Mouse (Mus musculus): Measurements from ENCODE around the gene Tmem106c. TPM values are rescaled to one million over a fixed set of nuclear protein-coding genes. Genes with fewer than 3 reads are reported as not detected.

The Tmem106c gene
- 37.8 and 38.7 TPM in 2 replicates for polyA plus RNA-seq (2015; fragmentation: Nextera tagmentation; extraction: Ambion mirVana)

- no peaks in the 10 kb centered on the region for H3K9me3 ChIP-seq
- peak within 1 kb of the TSS; percentile 73 for H3K27ac ChIP-seq
- H3K4me3 ChIP-seq: peak within 1 kb of the TSS; percentile 66
- H3K4me2 ChIP-seq: peak within 1 kb of the TSS; percentile 76
- 0 out of 2 replicates have a peak, but pooled peaks cover 3% of the 10 kb centered on the region for H3K36me3 ChIP-seq
- no peaks in the 10 kb centered on the region for H3K27me3 ChIP-seq
- peaks cover 5% of the 10 kb centered on the region for H3K4me1 ChIP-seq
- H3K9ac ChIP-seq: peak within 1 kb of the TSS; percentile 78
- under 1% methylated on average over 67 of the region's 67 CpGs for WGBS
- peak; percentile 94 for ATAC-seq (ENCODE audit: insufficient number of reproducible peaks, insufficient read depth, low FRiP score, low TSS enrichment, low read depth)
These were observed at the start of gene Tmem106c for GRCm38 (mm10) chr15:97963989-97964835. Tmem106c (plus strand) TSS chr15:97964200.

GRCm38 (mm10) chr15:97914331-97914747 is 49.7 kb upstream of the Tmem106c start:
- H3K9ac ChIP-seq: no peak overlapping the region
- no peak overlapping the region for H3K27ac ChIP-seq
- 16% methylated on average over 9 of the region's 9 CpGs for WGBS
- no peaks in the 10 kb centered on the region for H3K9me3 ChIP-seq
- peaks cover 7% of the 10 kb centered on the region for H3K27me3 ChIP-seq
- no peaks in the 10 kb centered on the region for H3K36me3 ChIP-seq
- H3K4me2 ChIP-seq: peak overlapping the region; percentile 35
- H3K4me3 ChIP-seq: no peak overlapping the region
- H3K4me1 ChIP-seq: peaks cover 7% of the 10 kb centered on the region
- no peak for ATAC-seq (ENCODE audit: insufficient number of reproducible peaks, insufficient read depth, low FRiP score, low TSS enrichment, low read depth)

GRCm38 (mm10) chr15:97917994-97918393 is 46.0 kb upstream of the Tmem106c start:
- H3K27me3 ChIP-seq: no peaks in the 10 kb centered on the region
- peaks cover 7% of the 10 kb centered on the region for H3K4me1 ChIP-seq
- no peak overlapping the region for H3K27ac ChIP-seq
- no peak overlapping the region for H3K9ac ChIP-seq
- H3K9me3 ChIP-seq: no peaks in the 10 kb centered on the region
- no peaks in the 10 kb centered on the region for H3K36me3 ChIP-seq
- no peak overlapping the region for H3K4me3 ChIP-seq
- H3K4me2 ChIP-seq: no peak overlapping the region
- WGBS: 77% methylated on average over 9 of the region's 9 CpGs
- no peak for ATAC-seq (ENCODE audit: insufficient number of reproducible peaks, insufficient read depth, low FRiP score, low TSS enrichment, low read depth)

- no peak overlapping the region for H3K4me3 ChIP-seq
- H3K27ac ChIP-seq: no peak overlapping the region
- no peaks in the 10 kb centered on the region for H3K36me3 ChIP-seq
- H3K4me1 ChIP-seq: peaks cover 4% of the 10 kb centered on the region
- H3K4me2 ChIP-seq: no peak overlapping the region
- no peaks in the 10 kb centered on the region for H3K9me3 ChIP-seq
- 87% methylated on average over 7 of the region's 7 CpGs for WGBS
- H3K9ac ChIP-seq: no peak overlapping the region
- no peak for ATAC-seq (ENCODE audit: insufficient number of reproducible peaks, insufficient read depth, low FRiP score, low TSS enrichment, low read depth)
- H3K27me3 ChIP-seq: no peaks in the 10 kb centered on the region
These were observed 44.8 kb upstream of the Tmem106c start for GRCm38 (mm10) chr15:97919217-97919616.

GRCm38 (mm10) chr15:97920306-97920705 is 43.7 kb upstream of the Tmem106c start:
- no peaks in the 10 kb centered on the region for H3K36me3 ChIP-seq
- no peak overlapping the region for H3K4me2 ChIP-seq
- no peak overlapping the region for H3K27ac ChIP-seq
- H3K9ac ChIP-seq: no peak overlapping the region
- WGBS: 54% methylated on average over 5 of the region's 5 CpGs
- no peaks in the 10 kb centered on the region for H3K9me3 ChIP-seq
- no peak overlapping the region for H3K4me3 ChIP-seq
- no peaks in the 10 kb centered on the region for H3K4me1 ChIP-seq
- ATAC-seq (ENCODE audit: insufficient number of reproducible peaks, insufficient read depth, low FRiP score, low TSS enrichment, low read depth): no peak
- no peaks in the 10 kb centered on the region for H3K27me3 ChIP-seq

GRCm38 (mm10) chr15:97921796-97922195 is 42.2 kb upstream of the Tmem106c start:
- H3K27me3 ChIP-seq: no peaks in the 10 kb centered on the region
- H3K4me1 ChIP-seq: no peaks in the 10 kb centered on the region
- H3K9me3 ChIP-seq: no peaks in the 10 kb centered on the region
- H3K36me3 ChIP-seq: no peaks in the 10 kb centered on the region
- no peak overlapping the region for H3K27ac ChIP-seq
- H3K4me2 ChIP-seq: no peak overlapping the region
- H3K4me3 ChIP-seq: no peak overlapping the region
- H3K9ac ChIP-seq: no peak overlapping the region
- ATAC-seq (ENCODE audit: insufficient number of reproducible peaks, insufficient read depth, low FRiP score, low TSS enrichment, low read depth): no peak
- 91% methylated on average over 9 of the region's 9 CpGs for WGBS

GRCm38 (mm10) chr15:97922421-97922820 is 41.6 kb upstream of the Tmem106c start:
- no peaks in the 10 kb centered on the region for H3K27me3 ChIP-seq
- no peak overlapping the region for H3K4me2 ChIP-seq
- 78% methylated on average over 2 of the region's 2 CpGs for WGBS
- no peak for ATAC-seq (ENCODE audit: insufficient number of reproducible peaks, insufficient read depth, low FRiP score, low TSS enrichment, low read depth)
- no peaks in the 10 kb centered on the region for H3K4me1 ChIP-seq
- H3K4me3 ChIP-seq: no peak overlapping the region
- H3K36me3 ChIP-seq: no peaks in the 10 kb centered on the region
- H3K9me3 ChIP-seq: no peaks in the 10 kb centered on the region
- H3K9ac ChIP-seq: no peak overlapping the region
- H3K27ac ChIP-seq: no peak overlapping the region

- H3K9ac ChIP-seq: no peak overlapping the region
- H3K4me2 ChIP-seq: no peak overlapping the region
- no peak overlapping the region for H3K4me3 ChIP-seq
- H3K9me3 ChIP-seq: no peaks in the 10 kb centered on the region
- H3K27ac ChIP-seq: no peak overlapping the region
- no peaks in the 10 kb centered on the region for H3K36me3 ChIP-seq
- no peaks in the 10 kb centered on the region for H3K4me1 ChIP-seq
- 54% methylated on average over 4 of the region's 4 CpGs for WGBS
- ATAC-seq (ENCODE audit: insufficient number of reproducible peaks, insufficient read depth, low FRiP score, low TSS enrichment, low read depth): no peak
- H3K27me3 ChIP-seq: no peaks in the 10 kb centered on the region
These were observed 37.0 kb upstream of the Tmem106c start for GRCm38 (mm10) chr15:97927018-97927417.

- Histone ChIP-seq H3K4me2 (no peak overlapping the region), H3K4me1 (no peaks in the 10 kb centered on the region), H3K9ac (no peak overlapping the region), H3K36me3 (no peaks in the 10 kb centered on the region), H3K27ac (no peak overlapping the region), H3K9me3 (no peaks in the 10 kb centered on the region), H3K27me3 (no peaks in the 10 kb centered on the region), H3K4me3 (no peak overlapping the region)
- no peak for ATAC-seq (ENCODE audit: insufficient number of reproducible peaks, insufficient read depth, low FRiP score, low TSS enrichment, low read depth)
- WGBS: 74% methylated on average over 6 of the region's 6 CpGs
These were observed 36.2 kb upstream of the Tmem106c start for GRCm38 (mm10) chr15:97927821-97928220.

- H3K4me2 ChIP-seq: no peak overlapping the region
- WGBS: 69% methylated on average over 13 of the region's 13 CpGs
- H3K9ac ChIP-seq: no peak overlapping the region
- no peaks in the 10 kb centered on the region for H3K36me3 ChIP-seq
- no peaks in the 10 kb centered on the region for H3K27me3 ChIP-seq
- H3K4me1 ChIP-seq: no peaks in the 10 kb centered on the region
- H3K4me3 ChIP-seq: no peak overlapping the region
- no peaks in the 10 kb centered on the region for H3K9me3 ChIP-seq
- no peak overlapping the region for H3K27ac ChIP-seq
- ATAC-seq (ENCODE audit: insufficient number of reproducible peaks, insufficient read depth, low FRiP score, low TSS enrichment, low read depth): no peak
These were observed 34.7 kb upstream of the Tmem106c start for GRCm38 (mm10) chr15:97929259-97929824.

GRCm38 (mm10) chr15:97932441-97932840 is 31.6 kb upstream of the Tmem106c start:
- Histone ChIP-seq H3K4me3 (no peak overlapping the region), H3K9me3 (no peaks in the 10 kb centered on the region), H3K4me1 (no peaks in the 10 kb centered on the region), H3K27me3 (no peaks in the 10 kb centered on the region), H3K36me3 (no peaks in the 10 kb centered on the region), H3K4me2 (no peak overlapping the region), H3K9ac (no peak overlapping the region), H3K27ac (no peak overlapping the region)
- no peak for ATAC-seq (ENCODE audit: insufficient number of reproducible peaks, insufficient read depth, low FRiP score, low TSS enrichment, low read depth)
- WGBS: 84% methylated on average over 12 of the region's 12 CpGs

GRCm38 (mm10) chr15:97938580-97938979 is 25.4 kb upstream of the Tmem106c start:
- WGBS: 66% methylated on average over 6 of the region's 6 CpGs
- no peak overlapping the region for H3K9ac ChIP-seq
- no peak overlapping the region for H3K4me2 ChIP-seq
- H3K9me3 ChIP-seq: no peaks in the 10 kb centered on the region
- H3K4me3 ChIP-seq: no peak overlapping the region
- H3K27ac ChIP-seq: no peak overlapping the region
- ATAC-seq (ENCODE audit: insufficient number of reproducible peaks, insufficient read depth, low FRiP score, low TSS enrichment, low read depth): no peak
- H3K36me3 ChIP-seq: no peaks in the 10 kb centered on the region
- H3K4me1 ChIP-seq: peaks cover 6% of the 10 kb centered on the region; the same call in 1 of the 2 replicates
- no peaks in the 10 kb centered on the region for H3K27me3 ChIP-seq

Measured in embryonic facial prominence, embryonic 13.5 days (tissue).